Mouse (Mus musculus): ENCODE measurements around the gene Cryba4.

DNA sequence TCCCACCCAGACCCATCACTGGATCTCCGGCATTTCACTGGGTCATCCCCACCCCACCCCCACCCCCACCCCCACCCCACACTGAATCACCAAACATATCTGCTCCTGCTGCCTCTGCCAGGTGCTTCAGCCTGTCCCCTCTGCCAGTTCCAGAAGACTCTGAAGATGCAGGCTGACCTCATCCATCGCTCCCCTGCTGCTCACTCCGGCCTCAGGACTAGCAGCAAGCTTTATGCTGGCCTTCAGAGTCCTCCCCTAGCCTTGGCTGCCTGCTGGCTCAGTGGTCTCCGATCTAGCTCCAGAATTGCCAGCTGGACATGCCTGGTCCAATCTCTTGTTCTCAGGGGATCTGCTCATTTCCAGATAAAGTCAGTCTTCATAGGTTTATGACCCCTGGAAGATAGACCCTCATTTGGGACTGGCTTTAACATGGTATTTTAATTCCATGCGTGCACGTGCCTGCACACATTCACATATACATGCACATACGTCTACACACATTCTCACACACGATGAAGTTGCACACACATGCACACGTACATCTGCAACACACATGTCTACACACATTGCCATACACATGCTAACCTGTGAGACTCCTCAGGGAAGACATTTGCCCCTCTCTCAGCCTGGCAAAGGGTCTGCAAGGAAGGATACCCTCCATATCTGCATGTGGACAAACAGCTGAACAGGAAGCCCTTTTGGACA, 14.3 kb downstream of the Cryba4 start:
- TF ChIP-seq CTCF (IDR thresholded peaks at IDR 0.05; ENCODE audit: borderline replicate concordance, insufficient read depth, low read depth, low read length) (no peak), POLR2A (IDR thresholded peaks at IDR 0.05; ENCODE audit: borderline replicate concordance, insufficient read depth, low read length) (no peak)
